Mouse (Mus musculus) neural tube, embryonic 10.5 days (tissue): ENCODE data around the gene Sh3pxd2a.

Experiments used
- DNase-seq: peaks from one replicate; pipeline ENCODE4 v3.0.0-alpha.2; 2017; ENCODE audit warnings: low spot score; ENCODE audit errors: extremely low spot score

Gene Sh3pxd2a

GRCm38 (mm10) chr19:47279788-47280532 is 184.2 kb downstream of the Sh3pxd2a start:
- no peak for DNase-seq

GRCm38 (mm10) chr19:47279372-47279771 is 184.8 kb downstream of the Sh3pxd2a start:
- no peak for DNase-seq

- DNase-seq, result no peak
Measured at GRCm38 (mm10) chr19:47276730-47277129, 187.5 kb downstream of the Sh3pxd2a start.

- no peak for DNase-seq
Measured at GRCm38 (mm10) chr19:47270520-47270919, 193.7 kb downstream of the Sh3pxd2a start.

GRCm38 (mm10) chr19:47269729-47270128 is 194.5 kb downstream of the Sh3pxd2a start:
- DNase-seq, result peak; percentile 36

- DNase-seq, result no peak
Measured at GRCm38 (mm10) chr19:47267066-47267465, 197.1 kb downstream of the Sh3pxd2a start.

GRCm38 (mm10) chr19:47266070-47266801 is 198.0 kb downstream of the Sh3pxd2a start:
- DNase-seq, result no peak

- peak; percentile 71 for DNase-seq
Measured at GRCm38 (mm10) chr19:47264322-47265092, 199.7 kb downstream of the Sh3pxd2a start.

GRCm38 (mm10) chr19:47263621-47264020 is 200.6 kb downstream of the Sh3pxd2a start:
- no peak for DNase-seq

GRCm38 (mm10) chr19:47261196-47261595 is 203.0 kb downstream of the Sh3pxd2a start:
- no peak for DNase-seq

- peak; percentile 61 for DNase-seq
Measured at GRCm38 (mm10) chr19:47259581-47259980, 204.6 kb downstream of the Sh3pxd2a start.

- no peak for DNase-seq
Measured at GRCm38 (mm10) chr19:47255919-47256318, 208.3 kb downstream of the Sh3pxd2a start.

- DNase-seq, result no peak
Measured at GRCm38 (mm10) chr19:47255036-47255435, 209.2 kb downstream of the Sh3pxd2a start.

- peak; percentile 40 for DNase-seq
Measured at GRCm38 (mm10) chr19:47253053-47253628, 211.1 kb downstream of the Sh3pxd2a start.

- DNase-seq, result no peak
Measured at GRCm38 (mm10) chr19:47250931-47251330, 213.3 kb downstream of the Sh3pxd2a start.

GRCm38 (mm10) chr19:47248906-47249568 is 215.2 kb downstream of the Sh3pxd2a start:
- DNase-seq, result no peak

GRCm38 (mm10) chr19:47248296-47248695 is 215.9 kb downstream of the Sh3pxd2a start:
- no peak for DNase-seq

- DNase-seq, result no peak
Measured at GRCm38 (mm10) chr19:47247791-47248190, 216.4 kb downstream of the Sh3pxd2a start.

GRCm38 (mm10) chr19:47245512-47245911 is 218.7 kb downstream of the Sh3pxd2a start:
- no peak for DNase-seq

- no peak for DNase-seq
Measured at GRCm38 (mm10) chr19:47242227-47242626, 222.0 kb downstream of the Sh3pxd2a start.

GRCm38 (mm10) chr19:47240957-47241356 is 223.2 kb downstream of the Sh3pxd2a start:
- DNase-seq, result no peak
